Mouse (Mus musculus) CH12.LX (cell line): ENCODE results near the gene Hpca.

ENCODE experiments used
- CHD2 ChIP-seq: IDR thresholded peaks from 2 replicates; pipeline ENCODE4 v1.6.1; 2011; ENCODE audit warnings: low read length, improper control_type of control experiment
- CTCF ChIP-seq, 2 experiments: IDR thresholded peaks in 1 of 2; conservative IDR thresholded peaks in 1 of 2; 2 replicates each; pipeline ENCODE4 v1.5.1; 2011 to 2012; ENCODE audit warnings: low read depth in 2 of 2, low read length in 2 of 2, improper control_type of control experiment in 1 of 2, inconsistent platforms in 1 of 2, mild to moderate bottlenecking in 1 of 2, moderate library complexity in 1 of 2
- EP300 ChIP-seq: IDR thresholded peaks from 2 replicates; pipeline ENCODE4 v1.6.1; 2011; ENCODE audit warnings: low read length, improper control_type of control experiment
- MAZ ChIP-seq: IDR thresholded peaks from 2 replicates; pipeline ENCODE4 v1.6.1; 2012; ENCODE audit warnings: low read depth, mild to moderate bottlenecking, inconsistent platforms, low read length, improper control_type of control experiment, moderate library complexity
- POLR2A ChIP-seq: IDR thresholded peaks from 2 replicates; pipeline ENCODE4 v1.6.1; 2011; ENCODE audit warnings: low read depth, mild to moderate bottlenecking, improper control_type of control experiment, low read length
- POLR2AphosphoS2 ChIP-seq: IDR thresholded peaks from 2 replicates; pipeline ENCODE4 v1.6.1; 2011; ENCODE audit warnings: low read depth, low read length, improper control_type of control experiment
- SIN3A ChIP-seq: IDR thresholded peaks from 2 replicates; pipeline ENCODE4 v1.6.1; 2012; ENCODE audit warnings: low read length, improper control_type of control experiment, inconsistent platforms
- SMC3 ChIP-seq: IDR thresholded peaks from 2 replicates; pipeline ENCODE4 v1.6.1; 2011; ENCODE audit warnings: low read depth, low read length, improper control_type of control experiment

- TF ChIP-seq POLR2A (no peak), CTCF (conservative IDR thresholded peaks at IDR 0.05 in 1 of 2, IDR thresholded peaks at IDR 0.05 in 1 of 2; ENCODE audit: low read depth in 2 of 2, low read length in 2 of 2) (no peak), POLR2AphosphoS2 (no peak), SMC3 (no peak), MAZ (no peak), CHD2 (no peak), EP300 (no peak), SIN3A (no peak)
Measured at GRCm38 (mm10) chr4:129142439-129143045, 20.7 kb upstream of the Hpca start.
